In the genomic region with DNA sequence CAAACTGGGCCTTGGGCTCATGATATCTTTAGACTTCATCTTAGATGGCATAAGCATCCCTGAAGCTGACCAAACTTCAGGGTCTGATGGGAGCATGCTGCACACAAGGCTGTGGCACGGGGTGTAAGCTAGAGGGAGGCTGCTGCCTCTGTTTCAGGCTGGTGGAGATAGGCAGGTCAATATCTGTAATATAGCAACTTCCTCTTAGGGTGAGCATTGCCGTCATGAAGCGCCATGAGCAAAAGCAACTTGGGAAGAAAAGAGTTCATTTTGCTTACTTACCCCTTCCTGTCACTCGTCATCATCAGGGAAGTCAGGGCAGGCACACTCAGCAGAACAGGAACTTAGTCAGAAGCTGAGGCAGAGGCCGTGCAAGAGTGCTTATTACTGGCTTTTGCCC, we compare ENCODE assay signal across 23 mouse cellular contexts. TPM values are rescaled to one million over a fixed set of nuclear protein-coding genes. Genes with fewer than 3 reads are reported as not detected.
DNase-seq lines count a peak whose midpoint lies in the region; ATAC-seq and TF ChIP-seq lines count a peak whose summit lies in the region.
"Had no signal": no experiment of that assay in that cellular context is flagged by ENCODE, and none has a peak within 500 bp of the region (broad histone marks: within the 10 kb centered on the region; RNA-seq: fewer than 3 reads in every experiment).

No protein-coding gene starts in this region.

- H3K4me3 ChIP-seq in midbrain, embryonic 10.5 days = no peak overlapping the region
- H3K4me3 ChIP-seq in midbrain, embryonic 13.5 days (replicated peaks) = no peak overlapping the region
- no peak overlapping the region for H3K4me3 ChIP-seq in liver, postnatal 0 days (ENCODE audit: low read depth, low read length)
- H3K4me3 ChIP-seq in cerebellum, adult 2 months (replicated peaks; ENCODE audit: insufficient read depth, low read depth, low read length) = no peak overlapping the region
- H3K4me3 ChIP-seq: embryonic facial prominence, embryonic 15.5 days; hindbrain, embryonic 15.5 days; neural tube, embryonic 12.5 days had no signal

- H3K27me3 ChIP-seq in midbrain, embryonic 10.5 days (ENCODE audit: low read depth, poor library complexity, severe bottlenecking) = no peaks in the 10 kb centered on the region
- no peaks in the 10 kb centered on the region for H3K27me3 ChIP-seq in midbrain, embryonic 13.5 days
- H3K27me3 ChIP-seq in liver, postnatal 0 days (ENCODE audit: insufficient read depth, low read length) = no peaks in the 10 kb centered on the region
- no peaks in the 10 kb centered on the region for H3K27me3 ChIP-seq in cerebellum, adult 2 months (ENCODE audit: control insufficient read depth, insufficient read depth, low read length)
- H3K27me3 ChIP-seq: embryonic facial prominence, embryonic 15.5 days; hindbrain, embryonic 15.5 days; neural tube, embryonic 12.5 days had no signal

- TF ChIP-seq EP300 in liver, postnatal 0 days (IDR thresholded peaks at IDR 0.05; ENCODE audit: low read depth) = no peak

- H3K4me1 ChIP-seq in midbrain, embryonic 10.5 days = no peaks in the 10 kb centered on the region
- no peaks in the 10 kb centered on the region for H3K4me1 ChIP-seq in midbrain, embryonic 13.5 days (replicated peaks)
- 0 out of 2 replicates have a peak, but pooled peaks cover 2% of the 10 kb centered on the region for H3K4me1 ChIP-seq in liver, postnatal 0 days (ENCODE audit: insufficient read depth)
- no peaks in the 10 kb centered on the region for H3K4me1 ChIP-seq in cerebellum, adult 2 months (ENCODE audit: control insufficient read depth, insufficient read depth, low read length)
- H3K4me1 ChIP-seq: embryonic facial prominence, embryonic 15.5 days; hindbrain, embryonic 15.5 days; neural tube, embryonic 12.5 days had no signal

- H3K27ac ChIP-seq in midbrain, embryonic 10.5 days (replicated peaks) = no peak overlapping the region
- H3K27ac ChIP-seq in midbrain, embryonic 13.5 days = no peak overlapping the region
- peak overlapping the region; percentile 24; the same call in 1 of the 2 replicates for H3K27ac ChIP-seq in liver, postnatal 0 days (ENCODE audit: low read depth)
- no peak overlapping the region for H3K27ac ChIP-seq in cerebellum, adult 2 months (ENCODE audit: insufficient read depth, low read length)
- H3K27ac ChIP-seq: embryonic facial prominence, embryonic 15.5 days; hindbrain, embryonic 15.5 days; neural tube, embryonic 12.5 days had no signal

- DNase-seq in midbrain, embryonic 10.5 days (ENCODE audit: low spot score) = peak; percentile 7
- DNase-seq in liver, postnatal 0 days = no peak
- DNase-seq in gastrocnemius, postnatal 36 days = no peak
- no peak for DNase-seq in cerebellum, adult 2 months
- DNase-seq in cerebellum, adult 9-11 months = no peak
- DNase-seq: adrenal gland, postnatal 36 days; kidney, adult 18-20 months; kidney, postnatal 14 days; layer of hippocampus, adult 9-11 months; left cerebral cortex, postnatal 4 days; right cerebral cortex, postnatal 25 days; thymus, adult 18-20 months had no signal

- intact Hi-C loops in gastrocnemius, postnatal 36 days (cut with DNase I) = no loop called here

- no peak overlapping the region for H3K4me2 ChIP-seq in midbrain, embryonic 13.5 days (replicated peaks)
- no peak overlapping the region for H3K4me2 ChIP-seq in liver, postnatal 0 days (ENCODE audit: low read depth, low read length)
- H3K4me2 ChIP-seq: embryonic facial prominence, embryonic 15.5 days; hindbrain, embryonic 15.5 days; neural tube, embryonic 12.5 days had no signal

- H3K36me3 ChIP-seq in midbrain, embryonic 10.5 days = no peaks in the 10 kb centered on the region
- H3K36me3 ChIP-seq in midbrain, embryonic 13.5 days = no peaks in the 10 kb centered on the region
- H3K36me3 ChIP-seq in liver, postnatal 0 days (replicated peaks; ENCODE audit: insufficient read depth, low read length) = no peaks in the 10 kb centered on the region
- H3K36me3 ChIP-seq: embryonic facial prominence, embryonic 15.5 days; hindbrain, embryonic 15.5 days; neural tube, embryonic 12.5 days had no signal

- no peak for TF ChIP-seq POLR2A in cerebellum, adult 2 months (IDR thresholded peaks at IDR 0.05; ENCODE audit: borderline replicate concordance, insufficient read depth, low read length)

- ATAC-seq in midbrain, embryonic 13.5 days = no peak
- ATAC-seq in hematopoietic stem cell, adult 5-6 weeks (replicated peaks in 1 of 2; ENCODE audit: insufficient read depth in 1 of 2, low FRiP score in 2 of 2, low TSS enrichment in 1 of 2, low read depth in 1 of 2, poor library complexity in 2 of 2, severe bottlenecking in 2 of 2) = peak; percentile 39; a peak in 2 of 4 replicates
- peak; percentile 59 for ATAC-seq in liver, postnatal 0 days

- TF ChIP-seq CTCF in liver, postnatal 0 days (IDR thresholded peaks at IDR 0.05; ENCODE audit: low read depth) = no peak
- no peak for TF ChIP-seq CTCF in cerebellum, adult 2 months (IDR thresholded peaks at IDR 0.05; ENCODE audit: borderline replicate concordance, insufficient read depth, low read depth, low read length)

- H3K9ac ChIP-seq in midbrain, embryonic 13.5 days (replicated peaks) = no peak overlapping the region
- H3K9ac ChIP-seq in liver, postnatal 0 days (replicated peaks) = no peak overlapping the region
- H3K9ac ChIP-seq: embryonic facial prominence, embryonic 15.5 days; hindbrain, embryonic 15.5 days; neural tube, embryonic 12.5 days had no signal

- H3K9me3 ChIP-seq in midbrain, embryonic 10.5 days (replicated peaks) = no peaks in the 10 kb centered on the region
- no peaks in the 10 kb centered on the region for H3K9me3 ChIP-seq in midbrain, embryonic 13.5 days
- H3K9me3 ChIP-seq in liver, postnatal 0 days (ENCODE audit: low read length) = no peaks in the 10 kb centered on the region
- H3K9me3 ChIP-seq: embryonic facial prominence, embryonic 15.5 days; hindbrain, embryonic 15.5 days; neural tube, embryonic 12.5 days had no signal

- 74% methylated on average over 5 of the region's 5 CpGs for WGBS in midbrain, embryonic 10.5 days
- WGBS in midbrain, embryonic 13.5 days = 81% methylated on average over 5 of the region's 5 CpGs
- WGBS in liver, postnatal 0 days (ENCODE audit: insufficient replicate concordance) = 28% methylated on average over 5 of the region's 5 CpGs
- WGBS in cerebellum, adult 2 months = 76% methylated on average over 5 of the region's 5 CpGs

RNA-seq across cellular contexts. Expression of gene Cmtm3, which starts 5.4 kb away (rescaled TPM):
- 72.8 and 79.1 TPM in 2 replicates for polyA plus RNA-seq in midbrain, embryonic 10.5 days (2016; fragmentation: Nextera tagmentation; extraction: Ambion mirVana)
- 31.4 and 34.9 TPM in 2 replicates for polyA plus RNA-seq in midbrain, embryonic 13.5 days (2015; fragmentation: Nextera tagmentation; extraction: Ambion mirVana)
- 12.1 and 12.9 TPM in 2 replicates for total RNA-seq in hematopoietic stem cell, adult 5-6 weeks (2017)
- 24.9 and 25.0 TPM in 2 replicates for polyA plus RNA-seq in liver, postnatal 0 days (2015; fragmentation: Nextera tagmentation; extraction: Ambion mirVana)
- 1 to 10 TPM; 5.1 to 5.7 TPM for total RNA-seq in gastrocnemius, postnatal 36 days (2021)
- polyA plus RNA-seq in cerebellum, adult 2 months (2012; rRNA removed) = 16.9 and 18.6 TPM in 2 replicates

RNA-seq across cellular contexts. Expression of gene Cmtm2b, which starts 11.8 kb away (rescaled TPM):
- not detected in 2 replicates for polyA plus RNA-seq in midbrain, embryonic 10.5 days (2016; fragmentation: Nextera tagmentation; extraction: Ambion mirVana)
- polyA plus RNA-seq in midbrain, embryonic 13.5 days (2015; fragmentation: Nextera tagmentation; extraction: Ambion mirVana) = not detected in 2 replicates
- total RNA-seq in hematopoietic stem cell, adult 5-6 weeks (2017) = not detected in 2 replicates
- polyA plus RNA-seq in liver, postnatal 0 days (2015; fragmentation: Nextera tagmentation; extraction: Ambion mirVana) = not detected in 2 replicates
- total RNA-seq in gastrocnemius, postnatal 36 days (2021) = not detected
- not detected in 2 replicates for polyA plus RNA-seq in cerebellum, adult 2 months (2012; rRNA removed)
- total RNA-seq: gastrocnemius, postnatal 4 days; left cerebral cortex, postnatal 4 days; midbrain, postnatal 0 days had no signal
- polyA plus RNA-seq: cortical plate, adult 2 months; embryonic facial prominence, embryonic 15.5 days; forebrain, embryonic 11.5 days; frontal cortex, adult 2 months; heart, postnatal 0 days; hindbrain, embryonic 15.5 days; midbrain, postnatal 0 days; neural tube, embryonic 12.5 days had no signal

RNA-seq across cellular contexts. Expression of gene Gm11020, which starts 12.4 kb away (rescaled TPM):
- not detected in 2 replicates for polyA plus RNA-seq in midbrain, embryonic 10.5 days (2016; fragmentation: Nextera tagmentation; extraction: Ambion mirVana)
- polyA plus RNA-seq in midbrain, embryonic 13.5 days (2015; fragmentation: Nextera tagmentation; extraction: Ambion mirVana) = not detected in 2 replicates
- not detected in 2 replicates for total RNA-seq in hematopoietic stem cell, adult 5-6 weeks (2017)
- polyA plus RNA-seq in liver, postnatal 0 days (2015; fragmentation: Nextera tagmentation; extraction: Ambion mirVana) = not detected in 2 replicates
- not detected for total RNA-seq in gastrocnemius, postnatal 36 days (2021)
- polyA plus RNA-seq in cerebellum, adult 2 months (2012; rRNA removed) = not detected in 2 replicates
- total RNA-seq: adrenal gland, postnatal 36 days; gastrocnemius, postnatal 4 days; left cerebral cortex, postnatal 4 days; midbrain, postnatal 0 days had no signal
- polyA plus RNA-seq: cortical plate, adult 2 months; embryonic facial prominence, embryonic 15.5 days; forebrain, embryonic 11.5 days; frontal cortex, adult 2 months; heart, postnatal 0 days; hindbrain, embryonic 15.5 days; midbrain, postnatal 0 days; neural tube, embryonic 12.5 days had no signal

RNA-seq across cellular contexts. Expression of gene Cmtm1, which starts 23.8 kb away (rescaled TPM):
- polyA plus RNA-seq in midbrain, embryonic 10.5 days (2016; fragmentation: Nextera tagmentation; extraction: Ambion mirVana) = not detected in 2 replicates
- polyA plus RNA-seq in midbrain, embryonic 13.5 days (2015; fragmentation: Nextera tagmentation; extraction: Ambion mirVana) = not detected in 2 replicates
- total RNA-seq in hematopoietic stem cell, adult 5-6 weeks (2017) = not detected in 2 replicates
- polyA plus RNA-seq in liver, postnatal 0 days (2015; fragmentation: Nextera tagmentation; extraction: Ambion mirVana) = not detected in 2 replicates
- total RNA-seq in gastrocnemius, postnatal 36 days (2021) = not detected
- polyA plus RNA-seq in cerebellum, adult 2 months (2012; rRNA removed) = not detected in 2 replicates
- total RNA-seq: adrenal gland, postnatal 36 days; gastrocnemius, postnatal 4 days; left cerebral cortex, postnatal 4 days; midbrain, postnatal 0 days had no signal
- polyA plus RNA-seq: cortical plate, adult 2 months; embryonic facial prominence, embryonic 15.5 days; forebrain, embryonic 11.5 days; frontal cortex, adult 2 months; heart, postnatal 0 days; hindbrain, embryonic 15.5 days; midbrain, postnatal 0 days; neural tube, embryonic 12.5 days had no signal

RNA-seq across cellular contexts. Expression of gene Gm45711, which starts 23.9 kb away (rescaled TPM):
- not detected in 2 replicates for polyA plus RNA-seq in midbrain, embryonic 10.5 days (2016; fragmentation: Nextera tagmentation; extraction: Ambion mirVana)
- polyA plus RNA-seq in midbrain, embryonic 13.5 days (2015; fragmentation: Nextera tagmentation; extraction: Ambion mirVana) = not detected in 2 replicates
- not detected in 2 replicates for total RNA-seq in hematopoietic stem cell, adult 5-6 weeks (2017)
- not detected in 2 replicates for polyA plus RNA-seq in liver, postnatal 0 days (2015; fragmentation: Nextera tagmentation; extraction: Ambion mirVana)
- total RNA-seq in gastrocnemius, postnatal 36 days (2021) = not detected
- not detected in 2 replicates for polyA plus RNA-seq in cerebellum, adult 2 months (2012; rRNA removed)
- total RNA-seq: adrenal gland, postnatal 36 days; gastrocnemius, postnatal 4 days; left cerebral cortex, postnatal 4 days; midbrain, postnatal 0 days had no signal
- polyA plus RNA-seq: cortical plate, adult 2 months; embryonic facial prominence, embryonic 15.5 days; forebrain, embryonic 11.5 days; frontal cortex, adult 2 months; heart, postnatal 0 days; hindbrain, embryonic 15.5 days; midbrain, postnatal 0 days; neural tube, embryonic 12.5 days had no signal
